Mouse (Mus musculus) ES-E14 (cell line): ENCODE data around the gene Zfp978.
"Not testable (repeated sequence)": the region's sequence is repeated elsewhere in the genome, so short reads cannot be mapped to it uniquely, and the experiment has no call there.

Experiments used
- CHD2 ChIP-seq: IDR thresholded peaks from 2 replicates; pipeline ENCODE4 v1.6.1; 2014; ENCODE audit warnings: mild to moderate bottlenecking, low read depth, low read length, inconsistent platforms
- HCFC1 ChIP-seq: IDR thresholded peaks from 2 replicates; pipeline ENCODE4 v1.6.1; 2012; ENCODE audit warnings: low read length, inconsistent platforms, borderline replicate concordance; ENCODE audit not compliant: insufficient read depth
- MAFK ChIP-seq: IDR thresholded peaks from 2 replicates; pipeline ENCODE4 v1.6.1; 2014; ENCODE audit warnings: mild to moderate bottlenecking, low read depth, low read length, inconsistent platforms; ENCODE audit not compliant: insufficient read depth
- ZC3H11A ChIP-seq: IDR thresholded peaks from 2 replicates; pipeline ENCODE4 v1.6.1; 2012; ENCODE audit warnings: low read depth, mild to moderate bottlenecking, inconsistent platforms, low read length, borderline replicate concordance
- ZNF384 ChIP-seq: IDR thresholded peaks from 2 replicates; pipeline ENCODE4 v1.6.1; 2012; ENCODE audit warnings: low read depth, low read length, inconsistent platforms

- TF ChIP-seq MAFK, HCFC1, CHD2, ZNF384, ZC3H11A: not testable (repeated sequence)
These were observed 42.4 kb downstream of the Zfp978 start for GRCm38 (mm10) chr4:147403509-147403908.
